ENCODE assay signal across 11 mouse cellular contexts in the genomic region with DNA sequence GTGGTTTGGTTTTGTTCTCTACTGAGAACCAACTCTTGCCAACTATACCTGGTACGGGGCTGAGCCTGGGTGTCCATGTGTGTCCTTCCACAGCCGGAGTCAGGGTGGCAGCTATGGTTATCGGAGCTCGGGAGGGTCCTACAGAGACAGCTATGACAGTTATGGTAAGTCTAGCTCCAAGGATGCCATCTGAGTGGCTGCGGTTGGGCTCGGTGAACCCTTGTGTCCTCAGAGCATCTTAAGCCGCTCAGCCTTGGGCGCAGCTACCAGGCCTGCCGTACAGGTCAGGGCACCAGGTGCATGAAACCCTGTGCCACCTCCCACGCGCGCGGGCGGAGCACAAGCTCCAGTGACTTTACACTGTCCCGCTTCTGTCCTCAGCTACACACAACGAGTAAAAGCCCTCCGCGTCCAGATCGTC. TPM values are rescaled to one million over a fixed set of nuclear protein-coding genes. Genes with fewer than 3 reads are reported as not detected.
A peak's percentile ranks its signal among the peaks of the same experiment; 100 is the strongest.
DNase-seq lines count a peak whose midpoint lies in the region; ATAC-seq and TF ChIP-seq lines count a peak whose summit lies in the region.
"Had no signal": no experiment of that assay in that cellular context is flagged by ENCODE, and none has a peak within 500 bp of the region (broad histone marks: within the 10 kb centered on the region; RNA-seq: fewer than 3 reads in every experiment).

No protein-coding gene starts in this region.

- DNase-seq in forebrain, embryonic 14.5 days (ENCODE audit: low spot score) = no peak
- DNase-seq in layer of hippocampus, adult 2 months (ENCODE audit: low spot score in 2 of 2) = no peak
- DNase-seq in layer of hippocampus, postnatal 14 days (ENCODE audit: low spot score in 2 of 2) = no peak
- no peak for DNase-seq in ES-E14 (ENCODE audit: low read depth, low spot score)
- DNase-seq in induced T-regulatory cell, adult 2 months (ENCODE audit: low read depth) = peak; percentile 20
- no peak for DNase-seq in thymus, postnatal 14 days
- no peak for DNase-seq in spleen, adult 18-20 months
- DNase-seq: embryo, embryonic 11 days had no signal

- TF ChIP-seq CTCF in layer of hippocampus, adult 2 months (conservative IDR thresholded peaks at IDR 0.05) = no peak

- no peaks in the 10 kb centered on the region for H3K9me3 ChIP-seq in forebrain, embryonic 12.5 days
- H3K9me3 ChIP-seq in forebrain, embryonic 14.5 days (replicated peaks; ENCODE audit: control insufficient read depth, low read length) = no peaks in the 10 kb centered on the region
- H3K9me3 ChIP-seq in ES-E14 (ENCODE audit: control insufficient read depth, insufficient read depth, low read depth, low read length) = no peaks in the 10 kb centered on the region
- H3K9me3 ChIP-seq: lung, embryonic 15.5 days had no signal

- WGBS in forebrain, embryonic 12.5 days = 96% methylated on average over 19 of the region's 19 CpGs
- WGBS in forebrain, embryonic 14.5 days = 98% methylated on average over 19 of the region's 19 CpGs

- ATAC-seq in forebrain, embryonic 12.5 days (ENCODE audit: low FRiP score) = no peak
- ATAC-seq in forebrain, embryonic 14.5 days = no peak
- ATAC-seq: CD4-positive, CD25-positive, alpha-beta regulatory T cell, adult 4 months had no signal

- no peaks in the 10 kb centered on the region for H3K27me3 ChIP-seq in forebrain, embryonic 12.5 days
- H3K27me3 ChIP-seq in forebrain, embryonic 14.5 days (replicated peaks; ENCODE audit: control insufficient read depth, insufficient read depth, low read length) = no peaks in the 10 kb centered on the region
- H3K27me3 ChIP-seq: lung, embryonic 15.5 days had no signal

- H3K9ac ChIP-seq in forebrain, embryonic 12.5 days = 0 out of 2 replicates have a peak overlapping the region, but pooled peaks have one; percentile 29
- H3K9ac ChIP-seq in forebrain, embryonic 14.5 days (ENCODE audit: low read length) = no peak overlapping the region; the same call in 1 of the 2 replicates
- 0 out of 2 replicates have a peak overlapping the region, but pooled peaks have one; percentile 15 for H3K9ac ChIP-seq in ES-E14 (ENCODE audit: insufficient read depth, low read depth, low read length, poor library complexity, severe bottlenecking)
- H3K9ac ChIP-seq: lung, embryonic 15.5 days had no signal

- H3K36me3 ChIP-seq in forebrain, embryonic 12.5 days (replicated peaks) = peaks cover 29% of the 10 kb centered on the region
- peaks cover 34% of the 10 kb centered on the region for H3K36me3 ChIP-seq in forebrain, embryonic 14.5 days (ENCODE audit: control insufficient read depth, insufficient read depth, low read length)
- peaks cover 24% of the 10 kb centered on the region for H3K36me3 ChIP-seq in ES-E14 (ENCODE audit: control insufficient read depth, insufficient read depth, low read length, poor library complexity, severe bottlenecking)

- in situ Hi-C loops in ES-E14 (cut with MboI; ENCODE audit: low sequenced_read_pairs in 2 of 2, unreplicated experiment in 2 of 2) = loop anchor here (10.0 kb wide), 2 partner anchors 74 to 204 kb away; partner anchors contain the start of gene Ndufs7 (in 1 of the 2)

- H3K27ac ChIP-seq in forebrain, embryonic 12.5 days = 0 out of 2 replicates have a peak overlapping the region, but pooled peaks have one; percentile 13
- no peak overlapping the region for H3K27ac ChIP-seq in forebrain, embryonic 14.5 days (ENCODE audit: low read depth, low read length)
- H3K27ac ChIP-seq in layer of hippocampus, adult 2 months = peak overlapping the region; percentile 92
- no peak overlapping the region for H3K27ac ChIP-seq in ES-E14 (ENCODE audit: insufficient read depth, low read depth, low read length, poor library complexity, severe bottlenecking)
- H3K27ac ChIP-seq: lung, embryonic 15.5 days had no signal

- peaks cover 67% of the 10 kb centered on the region for H3K4me1 ChIP-seq in forebrain, embryonic 12.5 days
- H3K4me1 ChIP-seq in forebrain, embryonic 14.5 days (ENCODE audit: control insufficient read depth, insufficient read depth, low read length) = peaks cover 28% of the 10 kb centered on the region
- peaks cover 6 to 17% of the 10 kb centered on the region in 2 experiments; a peak in 3 of 4 replicates for H3K4me1 ChIP-seq in ES-E14 (ENCODE audit: control insufficient read depth in 2 of 2, insufficient read depth in 2 of 2, low read length in 2 of 2, poor library complexity in 1 of 2)

- H3K4me3 ChIP-seq in forebrain, embryonic 12.5 days (replicated peaks) = no peak overlapping the region
- no peak overlapping the region for H3K4me3 ChIP-seq in forebrain, embryonic 14.5 days (ENCODE audit: low read depth, low read length)
- no peak overlapping the region for H3K4me3 ChIP-seq in layer of hippocampus, adult 2 months
- no peak overlapping the region for H3K4me3 ChIP-seq in ES-E14 (ENCODE audit: insufficient read depth in 1 of 2, low read depth in 1 of 2, low read length in 2 of 2, poor library complexity in 1 of 2, severe bottlenecking in 1 of 2)
- H3K4me3 ChIP-seq: lung, embryonic 15.5 days had no signal

- H3K4me2 ChIP-seq in forebrain, embryonic 12.5 days = no peak overlapping the region
- no peak overlapping the region for H3K4me2 ChIP-seq in forebrain, embryonic 14.5 days (ENCODE audit: low read length)
- H3K4me2 ChIP-seq: lung, embryonic 15.5 days had no signal

TF ChIP-seq in ES-E14, 5 proteins besides CTCF, POLR2A, EP300 and RAD21:
- TF ChIP-seq MAFK (IDR thresholded peaks at IDR 0.05; ENCODE audit: insufficient read depth, low read depth, low read length) (no peak), HCFC1 (IDR thresholded peaks at IDR 0.05; ENCODE audit: borderline replicate concordance, insufficient read depth, low read length) (no peak), ZC3H11A (IDR thresholded peaks at IDR 0.05; ENCODE audit: borderline replicate concordance, low read depth, low read length) (no peak), CHD2 (IDR thresholded peaks at IDR 0.05; ENCODE audit: low read depth, low read length) (no peak), ZNF384 (IDR thresholded peaks at IDR 0.05; ENCODE audit: low read depth, low read length) (no peak)

RNA-seq across cellular contexts. Expression of gene 1600002K03Rik, which starts 2.1 kb away (rescaled TPM):
- 11.1 and 11.6 TPM in 2 replicates for polyA plus RNA-seq in forebrain, embryonic 12.5 days (2016; fragmentation: Nextera tagmentation; extraction: Ambion mirVana)
- 7.2 and 9.0 TPM in 2 replicates for polyA plus RNA-seq in forebrain, embryonic 14.5 days (2014; fragmentation: Nextera tagmentation; extraction: Ambion mirVana)
- total RNA-seq in layer of hippocampus, adult 2 months (2021) = 1 to 10 TPM; 7.0 to 7.4 TPM
- 1 to 10 TPM; 5.1 to 5.2 TPM for total RNA-seq in layer of hippocampus, postnatal 14 days (2021)
- 25.4 and 31.2 TPM in 2 replicates for total RNA-seq in ES-E14 (2012; rRNA removed)

RNA-seq across cellular contexts. Expression of gene Cirbp, which starts 4.8 kb away (rescaled TPM):
- 224 and 240 TPM in 2 replicates for polyA plus RNA-seq in forebrain, embryonic 12.5 days (2016; fragmentation: Nextera tagmentation; extraction: Ambion mirVana)
- 239 and 266 TPM in 2 replicates for polyA plus RNA-seq in forebrain, embryonic 14.5 days (2014; fragmentation: Nextera tagmentation; extraction: Ambion mirVana)
- total RNA-seq in layer of hippocampus, adult 2 months (2021) = 100 to 1,000 TPM in 1 of 2 experiments, 10 to 100 TPM in 1; 88.3 to 103 TPM
- 100 to 1,000 TPM in 1 of 2 experiments, 10 to 100 TPM in 1; 93.5 to 126 TPM for total RNA-seq in layer of hippocampus, postnatal 14 days (2021)
- total RNA-seq in ES-E14 (2012; rRNA removed) = 69.6 and 105 TPM in 2 replicates

RNA-seq across cellular contexts. Expression of gene Efna2, which starts 8.7 kb away (rescaled TPM):
- 36.4 and 48.9 TPM in 2 replicates for polyA plus RNA-seq in forebrain, embryonic 12.5 days (2016; fragmentation: Nextera tagmentation; extraction: Ambion mirVana)
- polyA plus RNA-seq in forebrain, embryonic 14.5 days (2014; fragmentation: Nextera tagmentation; extraction: Ambion mirVana) = 14.5 and 20.6 TPM in 2 replicates
- total RNA-seq in layer of hippocampus, adult 2 months (2021) = 1 to 10 TPM; 7.1 to 9.7 TPM
- 10 to 100 TPM; 14.8 TPM for total RNA-seq in layer of hippocampus, postnatal 14 days (2021)
- 2.7 and 3.4 TPM in 2 replicates for total RNA-seq in ES-E14 (2012; rRNA removed)

RNA-seq across cellular contexts. Expression of gene Midn, which starts 22.5 kb away (rescaled TPM):
- 45.0 and 50.3 TPM in 2 replicates for polyA plus RNA-seq in forebrain, embryonic 12.5 days (2016; fragmentation: Nextera tagmentation; extraction: Ambion mirVana)
- polyA plus RNA-seq in forebrain, embryonic 14.5 days (2014; fragmentation: Nextera tagmentation; extraction: Ambion mirVana) = 67.0 and 73.6 TPM in 2 replicates
- total RNA-seq in layer of hippocampus, adult 2 months (2021) = 10 to 100 TPM; 53.1 to 54.5 TPM
- 10 to 100 TPM; 90.9 to 100.0 TPM for total RNA-seq in layer of hippocampus, postnatal 14 days (2021)
- total RNA-seq in ES-E14 (2012; rRNA removed) = 38.3 and 42.6 TPM in 2 replicates

RNA-seq across cellular contexts. Expression of gene Cbarp, which starts 30.0 kb away (rescaled TPM):
- 13.2 and 13.8 TPM in 2 replicates for polyA plus RNA-seq in forebrain, embryonic 12.5 days (2016; fragmentation: Nextera tagmentation; extraction: Ambion mirVana)
- 41.0 and 42.4 TPM in 2 replicates for polyA plus RNA-seq in forebrain, embryonic 14.5 days (2014; fragmentation: Nextera tagmentation; extraction: Ambion mirVana)
- 100 to 1,000 TPM; 331 to 341 TPM for total RNA-seq in layer of hippocampus, adult 2 months (2021)
- total RNA-seq in layer of hippocampus, postnatal 14 days (2021) = 100 to 1,000 TPM; 401 to 436 TPM
- 20.9 and 41.0 TPM in 2 replicates for total RNA-seq in ES-E14 (2012; rRNA removed)

Comparison
In these comparisons a context has a peak if more than half of its experiments do, and no peak if none do; other contexts are left out.
1. H3K27ac ChIP-seq: peak in forebrain, embryonic 12.5 days (single experiment) and layer of hippocampus, adult 2 months (single experiment); none in forebrain, embryonic 14.5 days (single experiment) and ES-E14 (single experiment).